Mouse (Mus musculus): ENCODE results near the gene Slc45a2. TPM values are rescaled to one million over a fixed set of nuclear protein-coding genes. Genes with fewer than 3 reads are reported as not detected.

Slc45a2 gene
- not detected in 2 replicates for total RNA-seq (2017)

DNA sequence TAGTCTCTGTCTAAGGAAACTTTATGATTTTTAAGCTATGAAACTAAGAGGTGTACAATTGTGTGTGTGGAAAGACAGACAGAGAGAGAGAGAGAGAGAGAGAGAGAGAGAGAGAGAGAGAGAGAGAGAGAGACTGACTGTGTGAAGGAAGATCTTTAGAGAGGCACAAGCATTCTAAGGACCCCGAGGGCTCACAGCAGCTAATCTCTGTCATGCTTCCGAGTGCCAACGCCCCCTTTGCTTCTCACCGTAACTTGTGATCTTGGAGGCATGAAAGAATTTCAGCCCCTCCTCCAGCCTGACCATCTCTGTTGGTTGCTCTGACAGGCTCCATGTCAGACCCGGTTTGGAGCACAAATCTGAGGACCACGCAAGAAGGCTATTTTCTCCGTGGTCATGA lies at the start of gene Slc45a2:
TSS of gene Slc45a2 (plus strand) at position 301 of the 400 bp plus-strand sequence.
- ATAC-seq (replicated peaks in 1 of 2; ENCODE audit: insufficient read depth in 1 of 2, low FRiP score in 2 of 2, low TSS enrichment in 1 of 2, low read depth in 1 of 2, poor library complexity in 2 of 2, severe bottlenecking in 2 of 2): no peak

DNA sequence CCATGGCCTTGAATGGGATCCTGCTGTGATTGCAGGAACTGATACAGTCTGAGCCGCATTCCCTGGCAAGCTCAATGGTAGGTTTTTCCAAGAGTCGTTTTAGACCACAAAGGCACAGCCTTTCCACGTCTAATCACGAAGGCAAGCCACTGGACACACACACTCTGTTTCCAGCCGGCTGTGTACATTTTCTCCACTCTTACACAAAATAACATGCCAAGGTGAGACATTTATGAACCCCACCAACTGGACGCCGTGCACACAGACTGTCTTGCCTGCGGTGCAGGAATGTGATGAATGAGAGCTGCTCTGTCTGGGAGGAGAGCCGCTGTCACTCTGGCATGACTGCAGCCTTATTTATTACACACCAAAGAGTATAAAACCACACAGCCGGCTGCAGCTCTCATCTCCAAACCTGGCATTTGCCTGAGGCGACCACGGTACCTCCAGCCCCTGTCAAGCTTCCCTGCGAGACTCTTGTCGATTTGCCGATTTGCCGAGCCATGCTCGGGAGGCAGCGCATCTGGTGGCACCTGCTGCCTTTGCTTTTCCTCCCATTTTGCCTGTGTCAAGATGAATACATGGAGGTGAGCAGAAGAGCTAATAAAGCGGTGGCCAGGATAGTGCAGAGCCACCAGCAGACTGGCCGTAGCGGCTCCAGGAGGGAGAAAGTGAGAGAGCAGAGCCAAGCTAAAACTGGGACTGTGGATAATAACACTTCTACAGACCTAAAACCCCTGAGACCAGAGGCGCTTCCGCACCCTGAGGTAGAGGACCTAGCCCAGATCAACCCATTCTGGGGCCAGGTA lies 48.4 kb upstream of the Slc45a2 start, which contains the start of gene C1qtnf3:
TSS of gene C1qtnf3 (plus strand) at position 382 of the 809 bp plus-strand sequence.
- ATAC-seq (replicated peaks in 1 of 2; ENCODE audit: insufficient read depth in 1 of 2, low FRiP score in 2 of 2, low TSS enrichment in 1 of 2, low read depth in 1 of 2, poor library complexity in 2 of 2, severe bottlenecking in 2 of 2): no peak

DNA sequence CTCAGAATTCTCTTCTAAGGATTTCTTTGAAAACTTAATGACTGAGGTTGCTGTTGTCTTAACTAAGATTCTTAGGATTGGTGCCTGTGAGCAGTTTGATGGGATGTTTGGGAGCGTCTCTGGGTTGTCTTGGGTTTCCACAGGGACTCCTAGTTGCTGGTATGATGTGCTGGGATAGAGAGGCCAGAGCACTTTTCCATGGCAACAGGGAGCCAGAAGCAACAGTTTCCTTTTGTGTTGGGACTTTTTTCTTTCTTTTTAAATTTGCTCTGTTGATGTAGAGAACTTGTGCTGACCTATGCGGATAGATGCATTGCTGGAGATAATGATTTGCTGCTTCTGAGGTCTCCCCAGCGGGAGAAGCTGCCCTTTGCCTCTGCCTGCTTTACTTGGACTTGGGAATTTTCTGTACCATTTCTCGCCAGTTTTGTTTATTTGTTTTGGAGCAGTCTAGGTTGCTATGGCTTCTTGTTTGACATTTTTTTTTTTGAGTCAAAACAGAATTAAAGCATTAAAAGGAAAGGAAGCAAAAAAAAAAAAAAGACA lies 47.7 kb upstream of the Slc45a2 start:
- no peak for ATAC-seq (replicated peaks in 1 of 2; ENCODE audit: insufficient read depth in 1 of 2, low FRiP score in 2 of 2, low TSS enrichment in 1 of 2, low read depth in 1 of 2, poor library complexity in 2 of 2, severe bottlenecking in 2 of 2)

GRCm38 (mm10) chr15:10953465-10953864 lies 47.1 kb upstream of the Slc45a2 start:
- ATAC-seq (replicated peaks in 1 of 2; ENCODE audit: insufficient read depth in 1 of 2, low FRiP score in 2 of 2, low TSS enrichment in 1 of 2, low read depth in 1 of 2, poor library complexity in 2 of 2, severe bottlenecking in 2 of 2): peak; percentile 91 to 93

DNA sequence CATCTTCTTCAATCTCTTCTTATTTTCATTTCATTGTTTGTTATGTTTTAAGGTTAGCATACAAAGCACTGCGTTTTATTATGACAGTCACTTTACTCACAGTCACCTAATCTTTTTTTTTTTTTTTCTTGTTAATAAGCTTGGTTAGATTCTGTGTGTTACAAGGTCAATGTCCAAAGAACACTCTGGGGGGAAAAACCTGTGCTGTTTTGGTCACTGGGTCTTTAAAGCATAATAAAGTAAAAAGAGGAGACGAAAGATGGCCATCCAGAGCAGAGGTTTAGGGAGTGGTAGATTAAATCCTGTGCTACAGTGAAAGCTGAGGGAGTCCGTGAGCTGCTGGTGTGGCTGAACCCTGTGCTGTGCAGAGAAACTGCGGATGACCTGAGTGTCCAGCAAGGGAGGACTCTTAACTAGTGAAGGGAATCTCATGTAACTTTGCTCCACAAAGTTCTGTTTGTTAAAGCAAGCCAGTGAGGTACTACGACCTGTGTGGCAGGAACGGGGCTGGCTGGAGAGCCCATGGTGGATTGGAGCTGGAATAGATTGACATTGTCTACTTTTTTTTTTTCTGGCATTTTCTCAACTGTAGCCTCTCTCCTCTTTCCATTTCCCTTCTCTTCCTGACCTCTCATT lies 46.0 kb upstream of the Slc45a2 start:
- no peak for ATAC-seq (replicated peaks in 1 of 2; ENCODE audit: insufficient read depth in 1 of 2, low FRiP score in 2 of 2, low TSS enrichment in 1 of 2, low read depth in 1 of 2, poor library complexity in 2 of 2, severe bottlenecking in 2 of 2)

DNA sequence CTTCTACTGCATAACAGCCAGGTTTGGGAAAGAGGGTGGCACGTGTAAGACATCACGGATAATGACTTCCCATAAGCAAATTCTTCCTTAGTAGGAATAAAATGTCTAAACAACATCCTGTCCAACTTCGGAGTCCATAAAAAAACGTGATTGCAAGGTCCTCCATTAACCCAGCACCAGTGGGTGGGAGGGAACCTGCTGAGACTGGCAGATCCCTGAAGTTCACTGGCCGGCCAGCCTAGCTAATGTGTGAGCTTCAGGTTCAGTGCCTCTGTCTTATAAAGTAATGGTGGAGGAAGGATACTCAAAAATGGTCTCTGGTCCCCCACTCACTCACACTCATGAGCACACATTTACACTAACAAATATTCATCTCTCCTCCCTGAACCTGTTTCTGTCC lies 45.4 kb upstream of the Slc45a2 start:
- no peak for ATAC-seq (replicated peaks in 1 of 2; ENCODE audit: insufficient read depth in 1 of 2, low FRiP score in 2 of 2, low TSS enrichment in 1 of 2, low read depth in 1 of 2, poor library complexity in 2 of 2, severe bottlenecking in 2 of 2)

GRCm38 (mm10) chr15:10956706-10957105 lies 43.8 kb upstream of the Slc45a2 start:
- no peak for ATAC-seq (replicated peaks in 1 of 2; ENCODE audit: insufficient read depth in 1 of 2, low FRiP score in 2 of 2, low TSS enrichment in 1 of 2, low read depth in 1 of 2, poor library complexity in 2 of 2, severe bottlenecking in 2 of 2)

GRCm38 (mm10) chr15:10959277-10960026 lies 41.1 kb upstream of the Slc45a2 start:
- ATAC-seq (replicated peaks in 1 of 2; ENCODE audit: insufficient read depth in 1 of 2, low FRiP score in 2 of 2, low TSS enrichment in 1 of 2, low read depth in 1 of 2, poor library complexity in 2 of 2, severe bottlenecking in 2 of 2): no peak

- no peak for ATAC-seq (replicated peaks in 1 of 2; ENCODE audit: insufficient read depth in 1 of 2, low FRiP score in 2 of 2, low TSS enrichment in 1 of 2, low read depth in 1 of 2, poor library complexity in 2 of 2, severe bottlenecking in 2 of 2)
Observed at GRCm38 (mm10) chr15:10960267-10960666, 40.3 kb upstream of the Slc45a2 start.

DNA sequence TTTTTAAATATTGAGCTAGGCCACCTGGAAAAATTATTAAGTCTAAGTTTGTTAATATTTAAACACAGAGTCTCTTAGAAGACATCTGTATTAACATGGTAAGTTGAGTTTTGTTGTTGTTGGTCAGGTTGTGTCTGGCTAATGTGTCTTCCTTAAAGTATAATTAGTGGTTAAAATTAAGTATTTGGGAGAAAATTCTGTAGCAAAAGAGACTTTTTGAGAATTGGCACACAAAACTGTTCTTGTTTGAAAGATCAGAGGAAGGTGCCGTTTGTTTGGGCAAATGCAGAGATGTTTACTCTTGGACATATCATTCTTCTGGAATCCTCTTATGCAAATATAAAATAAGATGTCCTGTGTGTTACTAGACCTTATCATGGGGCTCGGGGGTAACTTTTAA lies 37.9 kb upstream of the Slc45a2 start:
- ATAC-seq (replicated peaks in 1 of 2; ENCODE audit: insufficient read depth in 1 of 2, low FRiP score in 2 of 2, low TSS enrichment in 1 of 2, low read depth in 1 of 2, poor library complexity in 2 of 2, severe bottlenecking in 2 of 2): no peak

- ATAC-seq (replicated peaks in 1 of 2; ENCODE audit: insufficient read depth in 1 of 2, low FRiP score in 2 of 2, low TSS enrichment in 1 of 2, low read depth in 1 of 2, poor library complexity in 2 of 2, severe bottlenecking in 2 of 2): no peak
Observed at GRCm38 (mm10) chr15:10969439-10969838, 31.1 kb upstream of the Slc45a2 start.

GRCm38 (mm10) chr15:10970777-10971176 lies 29.7 kb upstream of the Slc45a2 start:
- no peak for ATAC-seq (replicated peaks in 1 of 2; ENCODE audit: insufficient read depth in 1 of 2, low FRiP score in 2 of 2, low TSS enrichment in 1 of 2, low read depth in 1 of 2, poor library complexity in 2 of 2, severe bottlenecking in 2 of 2)

GRCm38 (mm10) chr15:10977151-10977550 lies 23.4 kb upstream of the Slc45a2 start:
- no peak for ATAC-seq (replicated peaks in 1 of 2; ENCODE audit: insufficient read depth in 1 of 2, low FRiP score in 2 of 2, low TSS enrichment in 1 of 2, low read depth in 1 of 2, poor library complexity in 2 of 2, severe bottlenecking in 2 of 2)

DNA sequence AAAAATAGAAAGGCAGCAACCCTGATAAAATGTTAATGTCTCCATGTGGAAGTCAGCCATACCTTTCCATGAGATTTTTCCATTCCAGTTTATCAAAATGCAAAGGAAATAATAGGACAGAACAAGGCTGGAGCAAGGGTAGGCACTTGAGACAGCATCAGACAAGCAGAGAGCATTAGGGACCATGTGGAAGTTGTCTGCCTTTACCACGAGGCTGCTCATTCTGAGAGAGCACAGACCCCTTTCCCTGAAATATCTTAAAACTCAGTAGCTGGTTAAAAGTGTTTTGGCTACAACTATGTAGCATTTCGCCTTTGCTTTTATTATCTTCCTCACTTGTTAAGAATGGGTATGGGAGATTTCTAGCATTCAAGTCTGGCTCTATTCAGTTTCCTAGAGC lies 19.8 kb upstream of the Slc45a2 start:
- no peak for ATAC-seq (replicated peaks in 1 of 2; ENCODE audit: insufficient read depth in 1 of 2, low FRiP score in 2 of 2, low TSS enrichment in 1 of 2, low read depth in 1 of 2, poor library complexity in 2 of 2, severe bottlenecking in 2 of 2)

- peak; percentile 92 for ATAC-seq (replicated peaks in 1 of 2; ENCODE audit: insufficient read depth in 1 of 2, low FRiP score in 2 of 2, low TSS enrichment in 1 of 2, low read depth in 1 of 2, poor library complexity in 2 of 2, severe bottlenecking in 2 of 2)
Observed at GRCm38 (mm10) chr15:10981377-10982063, 19.0 kb upstream of the Slc45a2 start, which contains the start of gene Amacr. TSS of gene Amacr (plus strand) at chr15:10981756.

DNA sequence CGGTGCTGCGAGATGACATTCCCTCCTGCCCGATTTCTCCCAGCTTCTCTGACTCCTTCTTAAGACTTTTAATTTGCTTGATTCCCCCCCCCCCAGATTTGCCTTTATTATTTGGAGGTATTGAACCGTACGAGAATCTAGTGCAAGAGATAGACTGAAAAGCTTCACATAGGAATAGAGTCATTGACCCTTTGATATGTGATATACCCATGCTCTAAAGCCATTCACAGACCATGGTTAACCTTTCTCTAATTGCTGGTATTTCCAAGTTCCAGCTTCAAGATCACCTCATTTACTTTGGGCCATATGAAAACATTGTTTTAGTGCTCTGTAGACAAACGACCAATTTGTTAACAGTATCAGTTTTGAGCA lies 18.5 kb upstream of the Slc45a2 start:
- no peak for ATAC-seq (replicated peaks in 1 of 2; ENCODE audit: insufficient read depth in 1 of 2, low FRiP score in 2 of 2, low TSS enrichment in 1 of 2, low read depth in 1 of 2, poor library complexity in 2 of 2, severe bottlenecking in 2 of 2)

DNA sequence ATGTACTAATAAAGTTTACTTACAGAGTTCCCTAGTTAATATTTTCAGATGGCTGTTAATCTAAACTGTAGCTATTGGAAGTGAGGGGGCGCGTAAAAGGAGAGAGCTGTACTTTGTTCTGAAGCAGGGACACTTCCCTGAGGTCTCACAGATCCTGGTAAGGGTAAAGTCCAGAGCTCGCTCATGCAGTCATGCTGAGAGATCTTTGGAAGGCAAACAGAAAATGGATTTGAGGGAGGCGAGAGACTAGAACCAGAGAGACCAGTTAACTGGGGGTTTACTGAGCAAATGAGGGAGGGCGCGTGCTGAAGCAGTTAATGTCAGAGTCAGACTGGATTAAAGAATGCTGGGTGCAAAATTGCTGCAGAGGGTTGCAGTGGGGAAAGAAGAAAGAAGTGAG lies 14.8 kb upstream of the Slc45a2 start:
- no peak for ATAC-seq (replicated peaks in 1 of 2; ENCODE audit: insufficient read depth in 1 of 2, low FRiP score in 2 of 2, low TSS enrichment in 1 of 2, low read depth in 1 of 2, poor library complexity in 2 of 2, severe bottlenecking in 2 of 2)
